Mouse (Mus musculus) stomach, embryonic 14.5 days (tissue): Measurements from ENCODE around the gene Kdr. TPM values are rescaled to one million over a fixed set of nuclear protein-coding genes. Genes with fewer than 3 reads are reported as not detected.

Experiments
- ATAC-seq: fragments of 200-750 bp; cut with Nextera tagmentation; 2 replicates; pipeline ENCODE4 v1.8.0; 2017; ENCODE audit warnings: low read depth, moderate TSS enrichment; ENCODE audit not compliant: insufficient number of reproducible peaks, insufficient read depth, low FRiP score
- H3K27ac ChIP-seq: fragments of 300-500 bp; sonication (generic); 2 replicates; pipeline ENCODE4 v1.5.1; 2014; ENCODE audit warnings: mild to moderate bottlenecking, low read length, moderate library complexity, mixed read lengths
- H3K27me3 ChIP-seq: fragments of 300-500 bp; sonication (generic); 2 replicates; pipeline ENCODE4 v1.6.1; 2014; ENCODE audit warnings: low read length, control low read depth, mixed read lengths; ENCODE audit not compliant: control insufficient read depth, insufficient read depth
- H3K36me3 ChIP-seq: fragments of 300-500 bp; sonication (generic); 2 replicates; pipeline ENCODE4 v1.6.1; 2014; ENCODE audit warnings: mild to moderate bottlenecking, control low read depth, low read length, moderate library complexity, mixed read lengths; ENCODE audit not compliant: control insufficient read depth, insufficient read depth
- H3K4me1 ChIP-seq: fragments of 300-500 bp; sonication (generic); 2 replicates; pipeline ENCODE4 v1.6.1; 2014; ENCODE audit warnings: low read length, control low read depth, mixed read lengths; ENCODE audit not compliant: control insufficient read depth, insufficient read depth
- H3K4me2 ChIP-seq: fragments of 300-500 bp; sonication (generic); replicated peaks from 2 replicates; pipeline ENCODE4 v1.6.1; 2014; ENCODE audit warnings: low read depth, low read length, control low read depth
- H3K4me3 ChIP-seq: fragments of 300-500 bp; sonication (generic); 2 replicates; pipeline ENCODE4 v1.5.1; 2014; ENCODE audit warnings: low read depth, low read length, control low read depth
- H3K9ac ChIP-seq: fragments of 300-500 bp; sonication (generic); replicated peaks from 2 replicates; pipeline ENCODE4 v1.6.1; 2014; ENCODE audit warnings: low read depth, mild to moderate bottlenecking, control low read depth, low read length, moderate library complexity, mixed read lengths
- H3K9me3 ChIP-seq: fragments of 300-500 bp; sonication (generic); 2 replicates; pipeline ENCODE4 v1.6.1; 2016; ENCODE audit warnings: low read depth, low read length, control low read depth; ENCODE audit not compliant: control insufficient read depth
- WGBS: fragments of 180-500 bp; shearing (Covaris S2); extraction: QIAGEN DNeasy Blood & Tissue Kit; methylation state at CpG from one replicate; pipeline ENCODE4 v1.1.7; 2014; 5-methylcytosine and 5-hydroxymethylcytosine counted together
- polyA plus RNA-seq: library from polyadenylated mRNA; unstranded; fragments of >200 nt; fragmentation: Nextera tagmentation; extraction: Ambion mirVana; gene quantifications from 2 replicates; pipeline ENCODE4 v1.2.1, GENCODE M21; 2014

The Kdr gene
- polyA plus RNA-seq, 1 experiment from 2014 or later = 26.5 TPM

- Histone ChIP-seq H3K9me3 (no peaks in the 10 kb centered on the region), H3K27me3 (no peaks in the 10 kb centered on the region), H3K4me3 (no peak overlapping the region), H3K4me1 (no peaks in the 10 kb centered on the region), H3K4me2 (no peak overlapping the region), H3K27ac (no peak overlapping the region), H3K9ac (no peak overlapping the region), H3K36me3 (no peaks in the 10 kb centered on the region)
- ATAC-seq = no peak
- WGBS = 62% methylated on average over 3 of the region's 3 CpGs
These were observed 24.0 kb downstream of the Kdr start for GRCm38 (mm10) chr5:75954218-75954617.

- Histone ChIP-seq H3K9me3 (no peaks in the 10 kb centered on the region), H3K9ac (no peak overlapping the region), H3K4me1 (no peaks in the 10 kb centered on the region), H3K4me2 (no peak overlapping the region), H3K27me3 (no peaks in the 10 kb centered on the region), H3K4me3 (no peak overlapping the region), H3K27ac (no peak overlapping the region), H3K36me3 (no peaks in the 10 kb centered on the region)
- WGBS = 86% methylated on average over 8 of the region's 8 CpGs
- no peak for ATAC-seq
These were observed 26.0 kb downstream of the Kdr start for GRCm38 (mm10) chr5:75952131-75952795.

GRCm38 (mm10) chr5:75950866-75951265, 27.4 kb downstream of the Kdr start:
- ATAC-seq = no peak
- no peak overlapping the region for H3K4me2 ChIP-seq
- H3K27ac ChIP-seq = no peak overlapping the region
- WGBS = 73% methylated on average over 2 of the region's 2 CpGs
- no peaks in the 10 kb centered on the region for H3K4me1 ChIP-seq
- no peak overlapping the region for H3K4me3 ChIP-seq
- H3K9me3 ChIP-seq = no peaks in the 10 kb centered on the region
- no peaks in the 10 kb centered on the region for H3K27me3 ChIP-seq
- H3K9ac ChIP-seq = no peak overlapping the region
- no peaks in the 10 kb centered on the region for H3K36me3 ChIP-seq

- H3K4me2 ChIP-seq = no peak overlapping the region
- H3K9ac ChIP-seq = no peak overlapping the region
- H3K36me3 ChIP-seq = no peaks in the 10 kb centered on the region
- H3K27me3 ChIP-seq = no peaks in the 10 kb centered on the region
- no peaks in the 10 kb centered on the region for H3K9me3 ChIP-seq
- H3K4me3 ChIP-seq = no peak overlapping the region
- WGBS = 65% methylated on average over 4 of the region's 4 CpGs
- no peak overlapping the region for H3K27ac ChIP-seq
- no peaks in the 10 kb centered on the region for H3K4me1 ChIP-seq
- ATAC-seq = no peak
These were observed 32.9 kb downstream of the Kdr start for GRCm38 (mm10) chr5:75945394-75945793.

GRCm38 (mm10) chr5:75943301-75943700, 35.0 kb downstream of the Kdr start:
- Histone ChIP-seq H3K4me3 (no peak overlapping the region), H3K9me3 (no peaks in the 10 kb centered on the region), H3K4me1 (no peaks in the 10 kb centered on the region), H3K27ac (no peak overlapping the region), H3K36me3 (no peaks in the 10 kb centered on the region), H3K27me3 (no peaks in the 10 kb centered on the region), H3K4me2 (no peak overlapping the region), H3K9ac (no peak overlapping the region)
- 93% methylated on average over 6 of the region's 6 CpGs for WGBS
- no peak for ATAC-seq

GRCm38 (mm10) chr5:75941775-75942580, 36.3 kb downstream of the Kdr start:
- no peak overlapping the region for H3K4me2 ChIP-seq
- H3K9me3 ChIP-seq = no peaks in the 10 kb centered on the region
- H3K36me3 ChIP-seq = no peaks in the 10 kb centered on the region
- no peak overlapping the region for H3K27ac ChIP-seq
- ATAC-seq = no peak
- no peaks in the 10 kb centered on the region for H3K27me3 ChIP-seq
- no peaks in the 10 kb centered on the region for H3K4me1 ChIP-seq
- no peak overlapping the region for H3K4me3 ChIP-seq
- no peak overlapping the region for H3K9ac ChIP-seq
- 80% methylated on average over 11 of the region's 11 CpGs for WGBS

GRCm38 (mm10) chr5:75939144-75939732, 39.0 kb downstream of the Kdr start:
- H3K4me2 ChIP-seq = no peak overlapping the region
- no peak overlapping the region for H3K27ac ChIP-seq
- no peak overlapping the region for H3K4me3 ChIP-seq
- no peak overlapping the region for H3K9ac ChIP-seq
- no peaks in the 10 kb centered on the region for H3K4me1 ChIP-seq
- peak; percentile 28; the same call in 1 of the 2 replicates for ATAC-seq
- H3K36me3 ChIP-seq = no peaks in the 10 kb centered on the region
- H3K9me3 ChIP-seq = no peaks in the 10 kb centered on the region
- H3K27me3 ChIP-seq = no peaks in the 10 kb centered on the region
- 32% methylated on average over 8 of the region's 8 CpGs for WGBS

- no peaks in the 10 kb centered on the region for H3K4me1 ChIP-seq
- H3K4me3 ChIP-seq = no peak overlapping the region
- H3K9ac ChIP-seq = no peak overlapping the region
- no peak overlapping the region; the same call in 1 of the 2 replicates for H3K27ac ChIP-seq
- no peaks in the 10 kb centered on the region for H3K36me3 ChIP-seq
- ATAC-seq = no peak
- no peak overlapping the region for H3K4me2 ChIP-seq
- no peaks in the 10 kb centered on the region for H3K27me3 ChIP-seq
- no peaks in the 10 kb centered on the region for H3K9me3 ChIP-seq
- WGBS = 58% methylated on average over 4 of the region's 4 CpGs
These were observed 40.2 kb downstream of the Kdr start for GRCm38 (mm10) chr5:75938012-75938411.
